Mouse (Mus musculus) forebrain, embryonic 13.5 days (tissue): ENCODE measurements around the gene Serpina3n. TPM values are rescaled to one million over a fixed set of nuclear protein-coding genes. Genes with fewer than 3 reads are reported as not detected.
"Not testable (repeated sequence)": the region's sequence is repeated elsewhere in the genome, so short reads cannot be mapped to it uniquely, and the experiment has no call there.

Experiments
- ATAC-seq: fragments of 200-750 bp; cut with Nextera tagmentation; 2 replicates; pipeline ENCODE4 v1.8.0; 2017
- H3K27ac ChIP-seq: fragments of 300-500 bp; sonication (generic); 2 replicates; pipeline ENCODE4 v1.5.1; 2015; ENCODE audit warnings: inconsistent platforms, mild to moderate bottlenecking, moderate library complexity
- H3K27me3 ChIP-seq: fragments of 300-500 bp; sonication (generic); 2 replicates; pipeline ENCODE4 v1.6.1; 2015; ENCODE audit warnings: mild to moderate bottlenecking, inconsistent platforms
- H3K36me3 ChIP-seq: fragments of 300-500 bp; sonication (generic); 2 replicates; pipeline ENCODE4 v1.6.1; 2015; ENCODE audit warnings: mild to moderate bottlenecking, inconsistent platforms; ENCODE audit not compliant: poor library complexity, severe bottlenecking
- H3K4me1 ChIP-seq: fragments of 300-500 bp; sonication (generic); 2 replicates; pipeline ENCODE4 v1.6.1; 2015; ENCODE audit warnings: inconsistent platforms
- H3K4me2 ChIP-seq: fragments of 300-500 bp; sonication (generic); 2 replicates; pipeline ENCODE4 v1.6.1; 2015; ENCODE audit warnings: inconsistent platforms, mild to moderate bottlenecking, moderate library complexity
- H3K4me3 ChIP-seq: fragments of 300-500 bp; sonication (generic); 2 replicates; pipeline ENCODE4 v1.5.1; 2015; ENCODE audit warnings: mild to moderate bottlenecking, inconsistent platforms
- H3K9ac ChIP-seq: fragments of 300-500 bp; sonication (generic); 2 replicates; pipeline ENCODE4 v1.6.1; 2015; ENCODE audit warnings: mild to moderate bottlenecking, inconsistent platforms
- H3K9me3 ChIP-seq: fragments of 300-500 bp; sonication (generic); replicated peaks from 2 replicates; pipeline ENCODE4 v1.6.1; 2016; ENCODE audit warnings: inconsistent platforms
- WGBS: fragments of 180-500 bp; shearing (Covaris S2); methylation state at CpG from one replicate; pipeline ENCODE4 v1.1.7; 2015; 5-methylcytosine and 5-hydroxymethylcytosine counted together
- polyA plus RNA-seq: library from polyadenylated mRNA; unstranded; fragments of >200 nt; fragmentation: Nextera tagmentation; extraction: Ambion mirVana; gene quantifications from 2 replicates; pipeline ENCODE4 v1.2.1, GENCODE M21; 2015

Gene Serpina3n
- polyA plus RNA-seq, 1 experiment from 2014 or later: not detected

DNA sequence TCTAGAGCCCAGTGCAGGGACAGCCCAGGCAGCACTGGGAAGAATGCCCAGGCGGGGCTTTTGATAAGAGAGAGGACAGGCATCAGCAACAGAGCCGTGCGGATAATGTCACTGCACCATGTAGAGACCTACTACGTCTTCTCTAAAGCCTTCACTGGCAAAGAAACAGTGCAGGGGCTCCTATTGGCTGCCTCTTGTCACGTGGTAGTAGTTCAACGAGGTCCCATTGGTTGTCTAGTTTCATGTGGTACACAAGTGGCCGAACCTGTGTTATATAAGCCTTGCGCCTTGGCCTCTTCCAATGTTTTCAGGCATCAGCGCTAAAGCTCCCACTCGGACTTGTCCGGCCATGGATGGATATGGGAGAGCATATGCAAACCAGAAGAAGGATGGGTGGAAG, 37.2 kb downstream of the Serpina3n start:
- no peak overlapping the region for H3K9ac ChIP-seq
- no peak overlapping the region for H3K27ac ChIP-seq
- no peaks in the 10 kb centered on the region for H3K36me3 ChIP-seq
- no peak overlapping the region for H3K4me2 ChIP-seq
- WGBS: 87% methylated on average over 11 of the region's 11 CpGs
- H3K4me1 ChIP-seq: no peaks in the 10 kb centered on the region
- H3K4me3 ChIP-seq: no peak overlapping the region
- no peaks in the 10 kb centered on the region for H3K9me3 ChIP-seq
- no peak for ATAC-seq
- H3K27me3 ChIP-seq: peaks cover 11% of the 10 kb centered on the region

- H3K9ac ChIP-seq, ATAC-seq, H3K4me3 ChIP-seq, H3K4me2 ChIP-seq, H3K4me1 ChIP-seq, H3K27ac ChIP-seq, H3K27me3 ChIP-seq, H3K9me3 ChIP-seq, H3K36me3 ChIP-seq: not testable (repeated sequence)
- 85% methylated on average over 25 of the region's 25 CpGs for WGBS
Measured at GRCm38 (mm10) chr12:104447056-104447455, 40.5 kb downstream of the Serpina3n start.

GRCm38 (mm10) chr12:104448099-104448498, 41.6 kb downstream of the Serpina3n start:
- H3K9ac ChIP-seq: no peak overlapping the region
- H3K27me3 ChIP-seq: peaks cover 7% of the 10 kb centered on the region; the same call in 1 of the 2 replicates
- ATAC-seq: no peak
- H3K4me2 ChIP-seq: no peak overlapping the region
- no peak overlapping the region for H3K27ac ChIP-seq
- no peaks in the 10 kb centered on the region for H3K9me3 ChIP-seq
- WGBS: 33% methylated on average over 13 of the region's 13 CpGs
- H3K4me1 ChIP-seq: no peaks in the 10 kb centered on the region
- no peak overlapping the region for H3K4me3 ChIP-seq
- H3K36me3 ChIP-seq: no peaks in the 10 kb centered on the region

DNA sequence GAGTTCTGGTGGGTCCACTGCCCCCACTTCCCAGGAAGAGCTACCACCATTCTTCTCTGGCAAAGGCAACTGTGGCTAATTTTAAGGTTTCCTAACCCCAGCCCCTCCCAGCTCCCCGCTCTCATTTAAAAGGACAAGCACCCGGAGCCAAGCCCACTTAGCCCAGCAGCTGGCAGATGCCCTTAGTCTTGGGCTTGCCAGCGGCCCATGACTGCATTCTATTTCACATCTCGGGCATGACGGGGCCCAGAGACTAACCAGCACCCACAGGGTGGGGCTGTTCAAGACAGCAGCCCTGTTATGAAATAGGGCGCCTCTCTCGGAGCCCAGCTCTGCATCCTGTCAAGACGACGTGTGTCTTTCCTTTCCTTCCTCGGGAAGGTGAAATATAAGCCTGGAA, 43.7 kb downstream of the Serpina3n start:
- no peak overlapping the region for H3K4me3 ChIP-seq
- 87% methylated on average over 10 of the region's 10 CpGs for WGBS
- no peaks in the 10 kb centered on the region for H3K36me3 ChIP-seq
- H3K9me3 ChIP-seq: no peaks in the 10 kb centered on the region
- H3K9ac ChIP-seq: no peak overlapping the region
- H3K4me2 ChIP-seq: no peak overlapping the region
- no peaks in the 10 kb centered on the region for H3K4me1 ChIP-seq
- no peak overlapping the region for H3K27ac ChIP-seq
- peaks cover 14% of the 10 kb centered on the region; the same call in 1 of the 2 replicates for H3K27me3 ChIP-seq
- no peak for ATAC-seq

DNA sequence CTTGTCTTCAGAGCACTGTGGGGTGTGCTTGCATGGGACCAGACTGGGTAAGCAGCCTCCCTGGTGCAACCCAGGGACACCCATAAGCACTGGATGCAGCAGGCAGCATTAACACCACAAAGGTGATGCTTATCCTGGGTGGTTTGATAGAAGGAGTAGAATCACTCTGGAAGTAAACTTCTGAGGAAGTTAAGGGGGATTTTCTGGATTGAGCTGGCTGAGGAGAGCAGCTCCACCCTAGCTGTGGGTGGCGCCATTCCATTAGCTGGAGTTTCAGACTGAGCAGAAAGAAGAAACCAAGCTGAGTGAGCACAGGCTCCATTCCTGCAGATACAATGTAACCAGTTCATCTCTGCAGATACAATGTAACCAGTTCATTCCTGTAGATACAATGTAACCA, 46.5 kb downstream of the Serpina3n start:
- Histone ChIP-seq H3K4me3 (no peak overlapping the region), H3K4me2 (no peak overlapping the region), H3K9ac (no peak overlapping the region)

DNA sequence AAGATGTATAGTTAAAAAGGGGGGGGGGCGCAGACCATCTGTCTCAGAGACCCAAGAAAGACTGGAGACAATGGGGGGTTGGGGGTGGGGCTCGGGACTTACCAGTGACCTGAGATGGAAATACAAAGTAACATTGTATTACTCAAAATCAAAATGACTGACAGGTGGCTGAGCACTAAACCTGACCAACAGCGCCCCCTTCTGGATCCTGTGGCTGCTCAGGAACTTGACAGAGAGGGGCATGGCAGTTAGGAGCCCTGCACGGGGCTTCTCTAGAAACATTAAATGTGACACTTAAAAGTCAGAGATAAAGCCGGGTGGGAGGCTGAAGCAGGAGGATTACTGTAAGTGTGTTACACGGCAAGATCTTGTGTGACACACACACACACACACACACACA, 52.8 kb downstream of the Serpina3n start:
- H3K27me3 ChIP-seq: peaks cover 15% of the 10 kb centered on the region
- no peaks in the 10 kb centered on the region for H3K9me3 ChIP-seq
- H3K4me3 ChIP-seq: no peak overlapping the region
- H3K9ac ChIP-seq: no peak overlapping the region
- H3K4me2 ChIP-seq: no peak overlapping the region
- ATAC-seq: no peak
- no peak overlapping the region for H3K27ac ChIP-seq
- H3K4me1 ChIP-seq: no peaks in the 10 kb centered on the region
- no peaks in the 10 kb centered on the region for H3K36me3 ChIP-seq
- WGBS: 59% methylated on average over 6 of the region's 6 CpGs

More for the DNA sequence above, 46.5 kb downstream of the Serpina3n start:
- H3K27ac ChIP-seq: no peak overlapping the region
- no peaks in the 10 kb centered on the region for H3K4me1 ChIP-seq
- peaks cover 14% of the 10 kb centered on the region; the same call in 1 of the 2 replicates for H3K27me3 ChIP-seq
- 50% methylated on average over 1 of the region's 1 CpGs for WGBS
- no peaks in the 10 kb centered on the region for H3K36me3 ChIP-seq
- no peak for ATAC-seq
- no peaks in the 10 kb centered on the region for H3K9me3 ChIP-seq

DNA sequence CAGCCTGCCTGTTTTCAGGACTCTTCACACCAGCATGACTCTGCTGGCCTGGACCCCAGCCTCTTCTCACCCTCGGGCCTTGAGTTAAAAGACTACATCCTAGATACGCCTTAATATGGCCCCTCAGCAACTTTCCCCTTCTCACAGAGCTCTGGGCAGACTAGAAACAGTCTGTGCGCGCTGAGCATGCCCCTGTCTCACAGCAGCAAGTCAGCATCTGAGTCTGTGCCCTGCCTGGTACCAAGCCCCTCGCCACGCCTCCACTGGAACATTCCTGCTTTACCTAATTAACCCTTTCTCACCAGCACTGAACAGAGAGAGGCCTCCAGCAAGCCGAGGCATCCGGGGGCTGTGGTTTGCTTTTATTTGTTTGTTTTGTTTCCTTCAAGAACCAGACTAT, 54.8 kb downstream of the Serpina3n start:
- WGBS: 13% methylated on average over 8 of the region's 8 CpGs
- ATAC-seq: no peak
- H3K27me3 ChIP-seq: peaks cover 25% of the 10 kb centered on the region

More for the DNA sequence above, 54.8 kb downstream of the Serpina3n start:
- Histone ChIP-seq H3K36me3 (no peaks in the 10 kb centered on the region), H3K4me1 (no peaks in the 10 kb centered on the region), H3K4me3 (no peak overlapping the region), H3K27ac (no peak overlapping the region), H3K9me3 (no peaks in the 10 kb centered on the region), H3K9ac (no peak overlapping the region), H3K4me2 (no peak overlapping the region)

Other genes starting within 250 kb of the Serpina3n start
- gene Serpina3f, start 192.2 kb upstream of the Serpina3n start, polyA plus RNA-seq: 0.19 TPM in 1 of 2 replicates, not detected in the other
- gene Serpina3g, start 170.5 kb upstream of the Serpina3n start, polyA plus RNA-seq: 0.09 and 0.23 TPM in 2 replicates
- gene Serpina3i, start 143.6 kb upstream of the Serpina3n start, polyA plus RNA-seq: not detected in 2 replicates
- not detected in 2 replicates for gene Serpina3j, start 92.2 kb upstream of the Serpina3n start, polyA plus RNA-seq
- gene Serpina3k, start 68.2 kb upstream of the Serpina3n start, polyA plus RNA-seq: not detected in 2 replicates
- not detected in 2 replicates for gene Serpina3m, start 68.2 kb upstream of the Serpina3n start, polyA plus RNA-seq
- gene Gsc, start 66.6 kb downstream of the Serpina3n start, polyA plus RNA-seq: 0.42 TPM in 1 of 2 replicates, not detected in the other